Comparison of ENCODE assay signal across 8 mouse cellular contexts in the genomic region with DNA sequence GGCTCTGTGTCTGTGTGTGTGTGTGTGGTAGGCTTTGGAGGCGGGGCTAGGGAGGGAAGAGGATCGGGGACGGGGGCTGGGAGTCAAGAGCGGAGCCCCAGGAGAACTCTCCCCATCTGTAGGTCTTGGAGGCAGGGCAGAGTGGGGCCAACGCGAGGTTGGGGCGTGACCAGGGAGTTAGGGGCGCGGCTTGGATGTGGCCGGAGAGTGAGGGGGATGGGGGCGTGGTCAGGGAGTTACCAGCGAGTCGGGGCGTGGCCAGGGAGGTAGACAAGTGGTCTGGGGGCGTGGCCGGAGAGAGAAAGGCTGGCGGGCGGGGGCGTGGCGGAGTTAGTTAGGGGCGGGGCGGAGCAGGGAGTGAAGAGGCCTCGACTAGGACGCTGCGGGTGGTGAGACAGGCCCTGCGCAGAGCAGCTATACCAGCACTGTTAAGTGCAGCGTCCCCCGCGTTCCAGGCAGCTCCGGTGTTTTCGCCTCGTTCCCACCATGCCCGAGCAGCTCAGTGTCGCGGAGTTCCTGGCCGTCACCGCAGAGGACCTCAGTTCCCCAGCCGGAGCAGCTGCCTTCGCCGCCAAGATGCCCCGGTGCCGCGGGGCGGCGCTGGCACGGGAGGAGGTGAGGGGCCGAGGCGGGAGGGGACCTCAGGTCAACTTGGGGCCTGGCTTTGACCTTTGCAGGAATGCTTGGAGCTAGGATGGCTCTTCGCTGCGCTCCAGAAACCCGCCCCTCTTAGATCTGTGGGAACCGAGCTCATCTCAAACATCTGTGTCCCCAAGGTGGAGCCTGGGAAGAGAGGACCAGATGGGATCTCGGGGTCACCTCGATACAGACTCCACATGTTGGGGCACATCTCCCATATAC. TPM values are rescaled to one million over a fixed set of nuclear protein-coding genes. Genes with fewer than 3 reads are reported as not detected.
DNase-seq lines count a peak whose midpoint lies in the region; ATAC-seq and TF ChIP-seq lines count a peak whose summit lies in the region.

A gene (plus strand): TSS at position 333 of the 861 bp plus-strand sequence.

- under 1% methylated on average over 51 of the region's 54 CpGs for WGBS in forebrain, embryonic 13.5 days
- under 1% methylated on average over 46 of the region's 54 CpGs for WGBS in neural tube, embryonic 15.5 days

- no peaks in the 10 kb centered on the region for H3K9me3 ChIP-seq in E14TG2a.4 (ENCODE audit: low read length)
- no peaks in the 10 kb centered on the region for H3K9me3 ChIP-seq in forebrain, embryonic 13.5 days (replicated peaks)
- H3K9me3 ChIP-seq in neural tube, embryonic 15.5 days (replicated peaks): no peaks in the 10 kb centered on the region

- peak within 1 kb of the TSS; percentile 81 for H3K9ac ChIP-seq in forebrain, embryonic 13.5 days
- peak within 1 kb of the TSS; percentile 74 for H3K9ac ChIP-seq in neural tube, embryonic 15.5 days (replicated peaks)

- peaks cover 14% of the 10 kb centered on the region; the same call in 1 of the 2 replicates for H3K36me3 ChIP-seq in E14TG2a.4 (ENCODE audit: insufficient read depth, low read length)
- H3K36me3 ChIP-seq in forebrain, embryonic 13.5 days (ENCODE audit: poor library complexity, severe bottlenecking): no peaks in the 10 kb centered on the region
- H3K36me3 ChIP-seq in neural tube, embryonic 15.5 days: no peaks in the 10 kb centered on the region

- H3K27ac ChIP-seq in forebrain, embryonic 13.5 days: 0 out of 2 replicates have a peak within 1 kb of the TSS, but pooled peaks have one; percentile 16
- peak within 1 kb of the TSS; percentile 77 for H3K27ac ChIP-seq in neural tube, embryonic 15.5 days (replicated peaks)

- peak; percentile 93 for DNase-seq in c-Kit-positive CD71-positive TER-119-positive erythroid progenitor cells, embryonic 14.5 days (ENCODE audit: low spot score)
- DNase-seq in heart, postnatal 10 days: peak; percentile 97 to 98
- peak; percentile 92 for DNase-seq in layer of hippocampus, adult 11-12 months (ENCODE audit: low spot score)
- DNase-seq in lung, adult 18-20 months: peak; percentile 97 to 98
- DNase-seq in testis, postnatal 14 days (ENCODE audit: low spot score): peak; percentile 95

- H3K4me1 ChIP-seq in E14TG2a.4 (replicated peaks; ENCODE audit: low read depth, low read length): peaks cover 38% of the 10 kb centered on the region
- peaks cover 13% of the 10 kb centered on the region for H3K4me1 ChIP-seq in forebrain, embryonic 13.5 days
- H3K4me1 ChIP-seq in neural tube, embryonic 15.5 days: peaks cover 13% of the 10 kb centered on the region

- intact Hi-C loops in heart, postnatal 10 days (cut with DNase I): no loop called here

- no peaks in the 10 kb centered on the region for H3K27me3 ChIP-seq in E14TG2a.4 (ENCODE audit: insufficient read depth, low read length)
- H3K27me3 ChIP-seq in forebrain, embryonic 13.5 days: peaks cover 15% of the 10 kb centered on the region
- no peaks in the 10 kb centered on the region for H3K27me3 ChIP-seq in neural tube, embryonic 15.5 days (replicated peaks)

- peak within 1 kb of the TSS; percentile 82 for H3K4me3 ChIP-seq in E14TG2a.4 (replicated peaks; ENCODE audit: low read length)
- H3K4me3 ChIP-seq in forebrain, embryonic 13.5 days: peak within 1 kb of the TSS; percentile 59
- H3K4me3 ChIP-seq in neural tube, embryonic 15.5 days (replicated peaks): peak within 1 kb of the TSS; percentile 63

- peak within 1 kb of the TSS; percentile 99 for H3K4me2 ChIP-seq in forebrain, embryonic 13.5 days
- peak within 1 kb of the TSS; percentile 98 for H3K4me2 ChIP-seq in neural tube, embryonic 15.5 days

- peak; percentile 90 for ATAC-seq in forebrain, embryonic 13.5 days
- peak; percentile 89 for ATAC-seq in neural tube, embryonic 15.5 days (ENCODE audit: low FRiP score)

- TF ChIP-seq CTCF in E14TG2a.4 (conservative IDR thresholded peaks at IDR 0.05; ENCODE audit: low read length): no peak

RNA-seq across cellular contexts. Expression of the gene that starts here (rescaled TPM):
- polyA plus RNA-seq in forebrain, embryonic 13.5 days (2015; fragmentation: Nextera tagmentation; extraction: Ambion mirVana): 2.9 and 3.9 TPM in 2 replicates
- total RNA-seq in heart, postnatal 10 days (2021): 10 to 100 TPM in 1 of 2 experiments, 1 to 10 TPM in 1; 5.7 to 10.8 TPM
- polyA plus RNA-seq in neural tube, embryonic 15.5 days (2015; fragmentation: Nextera tagmentation; extraction: Ambion mirVana): 6.6 and 6.7 TPM in 2 replicates

Comparison
In these comparisons a context has a peak if more than half of its experiments do, and no peak if none do; other contexts are left out.
1. Peak in every context shown above with its lines: DNase-seq, ATAC-seq, H3K4me3 ChIP-seq and H3K27ac ChIP-seq.